Mouse (Mus musculus): Measurements from ENCODE around the gene Igdcc4.
"Not testable (repeated sequence)": the region's sequence is repeated elsewhere in the genome, so short reads cannot be mapped to it uniquely, and the experiment has no call there.

Igdcc4 gene

DNA sequence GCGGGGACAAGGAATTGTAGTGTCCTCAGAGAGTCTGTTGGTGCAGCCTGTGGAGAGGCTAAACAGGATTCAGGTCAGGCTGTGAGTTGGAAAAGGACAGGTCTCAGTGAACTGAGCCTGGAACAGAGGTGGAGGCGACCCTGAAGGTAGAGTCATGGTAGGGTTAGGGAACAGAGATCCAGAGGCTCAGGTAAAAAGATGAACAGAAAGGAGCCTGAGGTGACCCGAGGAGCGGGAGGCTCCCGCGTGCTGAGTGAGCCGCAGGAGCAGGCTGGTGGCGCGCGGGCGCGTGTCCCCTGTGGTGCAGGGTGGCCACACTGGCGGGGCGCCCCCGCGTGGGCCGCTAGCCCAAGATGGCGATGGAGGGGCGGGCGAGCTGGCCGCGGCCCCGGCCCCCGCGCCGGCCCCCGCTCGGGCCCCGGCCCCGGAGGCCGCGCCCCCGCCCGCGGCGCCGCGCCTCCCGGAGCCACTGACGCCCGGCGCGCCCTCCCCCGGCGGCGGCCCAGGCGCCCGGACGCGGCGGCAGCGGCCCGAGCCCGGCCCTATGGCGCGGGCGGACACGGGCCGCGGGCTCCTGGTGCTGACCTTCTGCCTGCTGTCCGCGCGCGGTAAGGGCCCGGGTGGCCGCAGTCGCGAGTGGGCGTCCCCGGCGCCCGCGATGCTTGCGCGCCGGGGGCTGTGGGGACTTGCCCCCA, at the start of gene Igdcc4:
TSS of gene Igdcc4 (plus strand) at position 496 of the 695 bp plus-strand sequence.
- DNase-seq (ENCODE audit: low read depth, low spot score): no peak

DNA sequence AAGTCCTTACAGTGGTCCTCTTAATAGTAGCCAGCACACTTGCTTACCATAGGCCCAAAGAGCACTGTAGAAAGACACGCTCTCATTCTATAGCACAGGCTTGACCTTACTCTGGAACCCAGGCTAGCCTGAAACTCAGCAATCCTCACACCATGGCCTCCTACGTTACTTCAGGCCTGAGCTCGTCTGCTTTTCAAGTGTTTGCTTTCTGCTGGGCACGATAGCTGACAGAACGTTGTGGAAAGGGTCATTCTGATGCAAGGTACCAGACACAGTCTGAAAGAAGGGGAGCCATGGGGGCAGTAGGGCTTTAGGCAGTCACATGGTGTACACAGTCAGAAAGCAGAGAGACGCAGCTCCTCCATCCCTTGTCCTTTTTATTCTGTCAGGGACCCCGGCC, 37.0 kb upstream of the Igdcc4 start:
- no peak for DNase-seq (ENCODE audit: low read depth, low spot score)

GRCm38 (mm10) chr9:65070587-65070986, 30.7 kb upstream of the Igdcc4 start:
- DNase-seq (ENCODE audit: low read depth, low spot score): no peak

GRCm38 (mm10) chr9:65073555-65073954, 27.7 kb upstream of the Igdcc4 start:
- peak; percentile 41 for DNase-seq (ENCODE audit: low read depth, low spot score)

- DNase-seq (ENCODE audit: low read depth, low spot score): peak; percentile 57
These were observed 27.0 kb upstream of the Igdcc4 start for GRCm38 (mm10) chr9:65074251-65074650.

- DNase-seq (ENCODE audit: low read depth, low spot score): peak; percentile 86
These were observed 26.3 kb upstream of the Igdcc4 start for GRCm38 (mm10) chr9:65074855-65075493.

- no peak for DNase-seq (ENCODE audit: low read depth, low spot score)
These were observed 23.8 kb upstream of the Igdcc4 start for GRCm38 (mm10) chr9:65077536-65077935.

- not testable (repeated sequence) for DNase-seq (ENCODE audit: low read depth, low spot score)
These were observed 21.1 kb upstream of the Igdcc4 start for GRCm38 (mm10) chr9:65080141-65080540.

DNA sequence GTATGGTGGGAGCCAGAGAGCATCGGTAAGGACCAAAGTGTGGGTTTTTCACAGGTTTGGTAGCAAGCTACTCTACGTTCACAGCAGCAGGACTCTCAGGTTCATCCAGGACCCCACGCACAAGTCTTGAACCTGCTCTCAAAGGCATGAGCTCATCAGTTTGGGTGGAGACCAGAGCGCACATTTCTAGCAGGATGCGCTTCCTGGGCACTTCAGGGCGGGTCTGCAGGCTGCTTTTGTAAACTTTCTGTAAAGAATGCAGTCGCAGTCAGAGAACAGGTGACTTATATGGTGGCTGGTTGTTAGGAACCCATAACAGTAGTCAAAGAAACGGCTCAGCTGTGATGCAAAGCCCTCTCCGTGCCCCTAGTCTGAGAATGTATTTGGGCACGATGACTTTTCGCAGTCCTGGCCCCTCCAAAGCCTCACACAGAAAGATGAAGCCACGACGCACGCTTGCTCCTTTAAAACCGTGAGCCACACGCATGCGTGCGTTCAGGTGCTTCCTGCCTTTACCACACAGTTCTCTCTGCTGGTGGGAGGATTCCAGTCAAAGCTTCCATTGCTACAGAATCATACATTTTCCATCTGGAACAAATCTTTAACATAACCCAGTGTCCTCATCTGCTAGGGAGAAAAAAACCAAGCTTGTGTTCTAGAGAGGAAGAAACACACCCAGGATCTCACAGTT, 18.1 kb upstream of the Igdcc4 start:
- no peak for DNase-seq (ENCODE audit: low read depth, low spot score)

DNA sequence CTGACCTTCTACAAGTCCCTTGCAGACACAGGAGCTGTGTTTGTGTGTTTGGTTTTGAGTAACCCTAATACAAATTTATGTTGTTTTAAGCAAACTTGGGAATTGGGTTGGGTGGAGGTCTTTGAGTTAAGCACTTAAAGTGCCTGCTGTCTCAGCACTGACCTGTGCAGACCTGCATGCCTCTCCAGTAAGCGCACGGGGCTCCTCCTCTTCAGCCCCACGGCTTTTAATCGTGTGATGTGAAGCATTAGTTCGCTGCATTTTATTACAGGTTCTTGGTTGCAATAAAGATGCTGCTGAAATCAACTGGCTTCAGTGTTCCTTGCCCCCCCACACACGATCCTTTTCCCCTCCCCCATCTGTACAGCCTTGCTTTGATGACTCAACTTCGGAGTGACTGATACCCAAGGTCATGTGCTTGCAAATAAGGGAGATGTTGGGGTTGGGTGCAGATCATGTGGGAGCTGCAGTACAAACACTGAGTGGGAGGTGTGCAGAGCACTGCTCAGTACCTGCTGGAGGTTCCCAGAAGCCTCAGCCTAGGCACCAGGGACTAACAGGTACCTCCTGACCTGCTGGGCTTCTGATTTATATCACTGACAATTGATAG, 17.0 kb upstream of the Igdcc4 start:
- no peak for DNase-seq (ENCODE audit: low read depth, low spot score)

DNA sequence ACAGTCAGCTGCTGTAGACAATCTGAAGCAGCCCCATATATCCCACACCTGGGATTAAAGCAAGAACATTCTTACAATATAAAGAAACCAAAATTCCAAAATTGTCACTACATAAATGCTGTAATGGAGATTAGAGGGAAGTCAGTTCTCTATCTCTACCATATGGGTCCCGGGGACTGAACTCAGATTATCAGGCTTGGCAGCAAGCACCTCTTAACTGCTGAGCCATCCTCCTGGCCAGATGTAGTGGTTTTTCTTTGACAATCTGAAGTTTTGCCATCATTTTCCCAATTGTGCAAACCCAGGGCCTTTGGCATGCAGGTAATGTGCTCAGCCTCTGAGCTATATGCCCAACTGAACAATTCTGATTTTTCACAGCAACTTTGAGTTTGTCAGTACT, 16.0 kb upstream of the Igdcc4 start:
- DNase-seq (ENCODE audit: low read depth, low spot score): no peak

DNA sequence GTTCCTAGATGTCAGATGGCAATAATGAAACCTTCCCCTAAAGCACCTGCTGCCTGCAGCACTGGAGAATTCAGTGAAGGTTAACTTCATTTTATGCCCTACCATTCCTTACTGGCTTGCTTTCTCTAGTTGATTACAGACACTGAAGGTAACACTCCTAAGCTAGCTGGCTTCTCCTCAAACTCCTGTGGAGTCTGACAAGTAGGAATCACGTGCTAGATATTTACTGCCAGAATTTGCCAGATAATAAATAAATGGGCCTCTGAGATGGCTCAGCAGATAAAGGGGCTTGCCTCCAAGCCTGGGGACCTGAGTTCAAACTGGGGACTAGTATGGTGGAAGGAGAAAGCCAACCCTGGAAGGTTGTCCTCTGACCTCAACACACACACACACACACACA, 14.5 kb upstream of the Igdcc4 start:
- no peak for DNase-seq (ENCODE audit: low read depth, low spot score)

DNA sequence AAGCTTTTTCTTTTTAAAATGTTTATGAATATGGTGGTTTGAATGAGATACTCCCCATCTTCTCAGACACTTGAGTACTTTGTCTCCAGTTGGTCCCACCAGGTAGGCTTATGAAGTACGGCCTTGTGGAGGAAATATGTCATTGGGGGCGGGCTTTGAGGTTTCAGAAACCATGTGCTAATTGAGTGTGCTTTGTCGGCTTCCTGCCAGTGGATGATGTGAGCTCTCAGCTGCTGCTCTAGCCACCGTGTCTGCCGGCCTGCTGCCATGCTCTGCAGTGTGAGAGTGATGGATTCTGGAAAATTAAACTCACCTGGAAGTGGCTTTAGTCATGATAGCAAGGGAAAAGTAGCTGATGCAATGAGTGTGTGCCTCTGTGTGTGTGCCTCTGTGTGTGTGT, 13.8 kb upstream of the Igdcc4 start:
- DNase-seq (ENCODE audit: low read depth, low spot score): peak; percentile 27

DNA sequence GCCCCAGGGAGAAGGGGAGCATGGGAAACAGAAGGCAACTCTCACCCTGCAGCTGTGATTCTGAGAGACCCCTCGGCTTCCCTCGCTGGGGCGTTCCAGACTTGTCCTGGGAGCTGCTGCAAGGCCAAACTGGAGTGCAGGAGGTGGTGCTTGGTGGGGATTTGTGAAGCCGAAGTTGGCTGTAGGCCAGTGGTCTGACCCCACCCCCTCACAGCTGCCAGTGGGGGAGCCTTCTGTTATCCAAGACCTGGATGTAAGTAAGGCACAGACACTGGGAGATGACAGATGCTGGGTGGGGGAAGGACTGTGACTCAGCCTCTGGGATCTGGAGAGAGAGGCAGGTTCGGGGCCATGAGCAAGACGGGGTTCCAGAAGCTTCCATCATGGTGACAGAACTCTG, 7.0 kb upstream of the Igdcc4 start:
- no peak for DNase-seq (ENCODE audit: low read depth, low spot score)

GRCm38 (mm10) chr9:65101686-65102376, 545 bp downstream of the Igdcc4 start:
- DNase-seq (ENCODE audit: low read depth, low spot score): no peak

DNA sequence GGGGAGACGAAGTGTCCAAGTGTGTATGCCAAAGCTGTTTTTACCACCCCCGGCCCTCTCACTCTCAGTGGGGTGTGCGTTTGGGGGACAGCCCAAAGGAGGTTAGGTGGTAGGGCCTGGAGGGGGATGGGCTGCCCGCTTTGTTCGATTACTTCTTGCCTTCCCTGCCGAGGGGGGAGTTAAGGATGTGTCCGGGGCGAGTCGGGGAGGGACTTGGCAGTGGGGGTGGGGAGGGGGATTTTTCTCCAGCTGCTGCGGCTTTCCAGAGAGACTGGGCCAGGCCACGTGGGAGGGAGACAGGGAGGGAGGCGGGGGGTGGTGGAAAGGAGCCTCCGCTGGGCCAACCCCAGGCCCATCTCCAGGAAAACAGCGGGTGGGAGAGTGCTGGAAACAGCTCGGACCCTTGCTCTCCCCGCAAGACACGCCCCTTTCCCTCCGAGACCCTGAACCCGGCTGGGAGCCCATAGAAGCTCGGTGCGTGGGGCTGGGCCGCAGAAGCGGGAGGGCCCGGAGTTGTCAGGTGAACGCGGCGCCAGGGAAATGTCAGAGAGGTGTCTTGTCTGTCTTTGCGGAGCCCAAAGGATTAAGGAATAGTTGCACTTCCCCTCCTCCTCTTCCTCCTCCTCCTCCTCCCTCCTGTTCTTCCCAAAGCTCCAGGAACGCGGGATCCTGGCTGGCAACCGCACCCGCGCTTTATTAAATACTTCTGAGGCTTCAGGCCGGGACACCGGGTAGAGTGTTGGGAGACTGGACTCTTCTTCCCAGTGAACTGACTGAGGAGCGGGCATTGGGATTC, 1.3 kb downstream of the Igdcc4 start:
- no peak for DNase-seq (ENCODE audit: low read depth, low spot score)

DNA sequence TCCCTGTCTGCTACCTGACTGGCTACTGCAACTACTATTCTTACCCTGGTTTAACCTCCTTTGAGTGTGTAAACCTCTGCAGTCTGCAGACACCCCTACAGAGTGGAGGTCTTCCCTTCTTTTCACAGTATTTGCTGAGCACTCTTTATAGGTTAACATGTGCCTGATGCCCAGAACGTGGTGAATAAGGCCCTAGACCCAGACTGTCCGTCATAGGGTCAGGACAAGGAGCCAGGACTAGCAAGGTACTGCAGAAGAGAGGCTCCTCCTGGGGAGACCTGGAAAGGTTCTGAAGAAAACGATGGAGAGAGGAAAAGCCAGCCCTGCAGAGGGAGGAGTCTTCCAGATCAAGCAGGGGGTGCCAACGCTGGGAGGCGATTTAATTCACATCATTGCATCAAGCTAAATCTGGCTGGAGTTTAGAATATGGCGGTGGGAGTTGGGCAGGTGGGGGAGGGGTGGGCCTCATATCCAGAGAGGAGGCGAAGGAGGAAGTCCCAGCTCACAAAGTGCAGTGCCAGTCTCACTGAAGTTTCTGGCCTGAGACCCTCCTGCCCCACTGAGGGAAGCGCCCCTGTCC, 2.0 kb downstream of the Igdcc4 start:
- DNase-seq (ENCODE audit: low read depth, low spot score): no peak

DNA sequence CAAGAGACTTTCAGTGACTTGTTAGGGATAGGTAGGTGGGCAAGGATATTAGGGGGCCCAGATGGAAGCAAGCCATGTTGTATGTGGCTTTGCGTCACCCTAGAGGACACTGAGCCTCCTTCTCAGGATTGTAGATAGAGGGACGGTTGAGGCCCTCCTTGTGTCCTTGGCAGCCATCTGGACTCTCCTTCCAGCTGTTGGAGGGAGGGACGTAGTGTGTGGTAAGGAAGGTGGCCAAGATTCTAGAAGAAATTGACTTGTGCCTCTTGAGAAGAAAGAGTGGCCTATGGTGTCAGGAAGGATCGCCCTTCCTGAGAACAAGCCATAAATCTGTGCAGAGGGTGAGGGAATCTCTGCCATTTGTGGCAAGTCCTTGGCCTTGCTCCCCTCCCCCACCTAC, 5.5 kb downstream of the Igdcc4 start:
- no peak for DNase-seq (ENCODE audit: low read depth, low spot score)

DNA sequence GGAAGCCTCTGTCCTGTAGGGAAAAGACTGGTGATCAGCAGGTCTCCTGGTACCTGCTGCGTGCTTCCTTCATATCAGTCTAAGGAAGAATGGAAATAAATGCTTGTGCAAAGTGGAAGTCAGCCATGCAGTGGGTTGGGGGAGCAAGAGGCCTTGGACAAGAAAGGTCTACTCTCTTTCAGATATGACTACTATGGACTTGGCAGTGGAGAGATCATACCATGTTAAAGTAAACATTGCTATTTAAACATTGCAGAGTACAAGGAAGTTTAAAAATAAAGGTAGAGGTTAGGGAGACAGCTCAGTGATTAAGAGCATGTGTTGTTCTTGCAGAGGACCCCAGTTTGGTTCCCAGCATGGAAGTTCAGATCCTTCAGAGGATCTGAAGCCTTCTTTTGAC, 6.6 kb downstream of the Igdcc4 start:
- DNase-seq (ENCODE audit: low read depth, low spot score): no peak

Measured in A20 (cell line).